Mouse (Mus musculus): ENCODE measurements at regions not wholly inside any gene's neighbourhood (a gene's known extent, or its start where the extent isn't known, plus 50 kb on each side); places are given as distances from the start of the nearest gene placed in this dataset.

- DNase-seq = peak; percentile 11
These were observed 204.4 kb downstream of the Adra2a start for GRCm38 (mm10) chr19:54248256-54248936.

- DNase-seq = no peak
These were observed 208.3 kb downstream of the Adra2a start for GRCm38 (mm10) chr19:54252145-54252664.

DNA sequence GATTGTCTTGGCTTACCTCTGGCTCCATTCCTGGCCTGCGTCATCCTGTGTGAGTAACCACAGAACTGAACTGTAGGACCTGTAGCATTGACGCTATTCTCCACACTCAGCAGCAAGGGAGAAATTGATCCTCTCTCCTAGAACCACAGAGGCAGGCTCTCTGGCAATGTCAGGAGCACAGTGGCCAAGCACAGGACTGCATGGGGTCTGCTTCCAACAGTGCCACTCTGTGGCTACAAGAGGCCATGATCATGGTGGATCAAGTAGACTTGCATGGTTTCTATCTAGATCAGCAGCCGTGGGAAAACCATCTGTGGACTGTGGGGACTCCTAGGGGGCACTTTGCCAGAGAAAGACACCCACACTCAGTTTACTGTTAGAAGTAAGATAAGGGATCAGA is 213.9 kb downstream of the Adra2a start:
- DNase-seq = no peak

GRCm38 (mm10) chr19:54259175-54259574 is 215.2 kb downstream of the Adra2a start:
- DNase-seq = no peak

- DNase-seq = no peak
These were observed 233.4 kb downstream of the Adra2a start for GRCm38 (mm10) chr19:54277368-54277767.

GRCm38 (mm10) chr19:54285481-54285880 is 241.5 kb downstream of the Adra2a start:
- DNase-seq = no peak

DNA sequence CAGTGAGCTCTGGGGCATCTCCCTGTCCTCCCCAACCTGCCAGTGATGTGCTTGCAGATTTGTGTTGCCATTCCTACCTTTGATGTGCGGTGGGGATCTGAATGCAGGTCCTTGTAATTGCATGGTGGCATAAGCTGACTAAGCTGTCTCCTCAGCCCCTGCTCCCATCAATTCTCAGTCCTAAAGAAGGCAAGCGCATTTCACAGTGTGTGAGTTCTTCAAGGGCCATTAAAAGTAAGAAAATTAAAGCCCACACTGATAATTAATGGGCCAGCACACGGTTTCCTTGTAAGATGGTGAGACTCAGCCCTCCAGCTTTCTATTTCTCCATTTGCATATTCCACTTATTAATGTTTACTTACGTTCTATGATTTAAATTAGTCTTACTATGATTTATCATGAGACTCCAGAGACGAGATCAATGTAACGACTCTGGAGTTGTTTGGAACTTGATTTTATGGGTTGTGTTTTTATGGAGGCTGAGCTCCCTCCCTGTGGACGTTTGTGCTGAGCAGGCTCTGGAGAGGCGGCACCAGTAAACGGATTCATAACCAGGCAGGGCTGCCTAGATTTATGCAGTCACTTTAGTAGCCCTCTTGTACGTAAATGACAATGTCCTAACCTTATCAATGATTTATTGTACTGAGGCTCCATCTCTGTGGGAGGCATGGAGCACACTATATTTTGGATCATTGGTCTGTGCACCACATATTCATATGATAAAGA is 253.9 kb downstream of the Adra2a start:
- DNase-seq = no peak

DNA sequence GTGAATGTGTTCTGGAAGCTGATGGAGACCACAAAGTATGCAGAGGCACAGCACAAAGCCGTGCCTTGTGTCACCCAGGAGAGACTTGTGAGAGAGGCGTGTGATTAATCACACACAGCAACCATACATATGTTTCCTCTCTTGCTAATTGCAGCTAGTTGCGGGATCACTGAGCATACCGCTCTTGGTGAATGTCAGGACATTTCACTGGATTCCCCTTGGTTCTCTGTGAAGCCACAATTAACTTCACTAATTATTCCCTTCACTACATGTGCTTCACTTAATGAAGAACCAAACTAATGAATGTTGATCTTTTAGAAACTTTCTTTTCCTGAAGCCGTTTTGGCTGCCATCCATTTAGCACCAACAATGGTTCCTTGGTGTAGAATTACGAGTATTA is 267.3 kb downstream of the Adra2a start:
- DNase-seq = no peak

DNA sequence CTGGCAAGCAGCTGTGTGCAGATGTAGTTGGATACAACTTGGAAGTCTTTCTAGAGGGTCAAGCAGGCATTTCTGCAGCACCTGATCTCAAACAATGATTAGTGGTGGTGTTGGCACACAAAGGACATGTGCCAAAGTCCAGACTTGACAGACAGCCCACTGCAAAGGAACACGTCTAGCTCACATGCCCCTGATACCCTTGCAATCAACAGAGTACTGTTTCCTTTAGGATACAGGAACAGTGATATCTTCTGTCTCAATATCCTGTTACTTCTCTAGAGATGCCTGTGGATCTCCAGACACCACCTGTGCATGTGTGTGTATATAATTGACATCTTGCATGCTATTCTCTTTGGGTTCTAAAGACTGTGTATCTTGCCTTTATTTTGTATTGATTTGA is 267.8 kb downstream of the Adra2a start:
- no peak for DNase-seq

GRCm38 (mm10) chr19:54323276-54323675 is 279.3 kb downstream of the Adra2a start:
- DNase-seq = no peak

DNA sequence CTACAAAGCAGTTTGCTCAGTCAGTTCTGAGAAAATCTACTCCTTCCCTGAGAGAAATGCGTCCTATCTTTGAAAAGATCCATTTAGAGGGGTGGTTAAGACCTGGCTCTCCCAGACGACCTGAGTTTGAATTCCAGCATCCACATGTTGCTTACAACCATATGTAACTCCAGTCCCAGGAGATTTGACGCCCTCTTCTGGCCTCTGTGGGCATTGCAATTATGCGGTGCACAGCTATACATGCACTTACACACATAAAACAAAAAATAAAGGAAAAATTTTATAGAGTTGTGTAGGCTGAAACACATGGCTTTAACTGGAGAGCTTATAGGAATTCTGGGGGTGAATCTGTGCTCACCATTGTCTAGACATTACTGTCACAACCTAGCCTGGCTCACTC is 281.0 kb downstream of the Adra2a start:
- DNase-seq = no peak

DNA sequence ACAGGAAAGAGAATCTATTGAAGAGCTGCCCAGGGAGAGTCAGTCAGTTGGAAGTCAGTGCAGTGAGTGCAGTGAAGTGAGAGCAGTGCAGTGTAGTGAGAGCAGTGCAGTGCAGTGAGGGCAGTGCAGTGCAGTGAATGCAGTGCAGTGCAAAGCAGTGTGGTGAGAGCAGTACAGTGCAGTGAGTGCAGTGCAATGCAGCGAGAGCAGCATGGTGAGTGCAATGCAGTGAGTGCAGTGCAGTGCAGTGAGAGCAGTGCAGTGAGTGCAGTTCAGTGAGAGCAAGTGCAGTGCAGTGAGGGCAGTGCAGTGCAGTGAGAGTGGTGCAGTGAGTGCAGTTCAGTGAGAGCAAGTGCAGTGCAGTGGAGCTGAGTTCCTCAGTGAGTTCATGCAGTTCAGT is 288.2 kb downstream of the Adra2a start:
- DNase-seq = no peak

DNA sequence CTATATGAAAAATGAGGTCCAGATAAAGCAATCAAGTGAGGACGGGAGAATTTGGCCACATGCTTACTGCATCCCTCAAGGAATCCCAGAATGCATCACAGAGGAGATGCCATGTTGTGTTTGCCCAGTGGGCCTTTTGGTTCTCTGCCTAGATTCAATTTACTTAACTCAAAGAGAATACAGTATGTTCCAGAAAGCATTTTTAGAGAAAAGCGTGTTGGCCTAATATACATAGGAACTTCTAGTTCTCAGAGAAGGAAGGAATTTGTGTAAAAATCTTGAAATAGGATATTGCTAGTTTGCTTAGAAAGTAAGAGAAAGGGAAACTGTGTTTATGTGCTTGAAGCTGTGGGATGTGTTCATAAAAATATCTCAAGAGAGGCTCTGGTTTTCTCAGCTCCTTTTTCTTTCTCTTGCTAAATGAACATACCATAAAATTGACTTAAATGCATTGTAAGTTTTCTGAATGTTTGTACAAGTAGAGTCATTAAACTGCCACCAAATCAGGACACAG is 296.9 kb downstream of the Adra2a start:
- no peak for DNase-seq

DNA sequence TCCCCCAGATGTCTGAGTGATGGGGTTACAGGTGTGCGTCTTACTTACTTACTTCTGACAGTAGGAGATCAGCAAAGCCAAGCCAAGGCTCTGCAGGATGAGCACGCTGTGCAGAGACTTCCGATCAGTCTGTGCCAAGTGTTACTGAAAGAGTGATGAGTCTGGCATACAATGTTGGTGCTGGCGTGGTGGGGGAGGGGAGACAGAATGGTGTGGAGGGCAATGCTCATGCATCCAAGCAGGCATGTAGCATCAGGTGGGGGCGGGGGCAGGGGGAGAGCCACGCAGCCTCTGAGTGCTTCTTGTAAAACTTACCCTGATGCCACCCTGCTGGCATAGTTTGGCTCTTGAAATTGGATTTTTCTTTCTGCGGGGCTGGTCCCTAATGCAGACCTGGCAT is 315.8 kb downstream of the Adra2a start:
- no peak for DNase-seq

DNA sequence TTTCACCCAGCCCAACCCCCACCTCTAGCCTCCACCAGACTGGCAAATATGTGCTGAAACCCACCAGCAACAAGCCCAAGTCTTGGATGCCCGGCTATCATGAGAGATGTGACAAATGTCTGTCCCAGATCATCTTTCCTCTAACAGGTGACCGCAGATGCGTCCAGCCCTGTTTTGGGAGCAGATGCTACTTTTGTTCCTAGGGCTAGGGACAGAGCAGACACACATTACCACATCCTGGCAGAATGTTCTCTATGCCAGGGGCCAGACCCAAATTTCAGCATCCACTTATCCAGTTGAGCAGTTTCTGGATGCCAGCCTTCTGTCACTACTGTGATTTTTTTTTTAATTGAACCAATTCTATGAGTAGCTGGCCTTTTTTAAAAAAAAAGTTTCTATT is 316.7 kb downstream of the Adra2a start:
- DNase-seq = no peak

GRCm38 (mm10) chr19:54385101-54385500 is 341.1 kb downstream of the Adra2a start:
- DNase-seq = no peak

DNA sequence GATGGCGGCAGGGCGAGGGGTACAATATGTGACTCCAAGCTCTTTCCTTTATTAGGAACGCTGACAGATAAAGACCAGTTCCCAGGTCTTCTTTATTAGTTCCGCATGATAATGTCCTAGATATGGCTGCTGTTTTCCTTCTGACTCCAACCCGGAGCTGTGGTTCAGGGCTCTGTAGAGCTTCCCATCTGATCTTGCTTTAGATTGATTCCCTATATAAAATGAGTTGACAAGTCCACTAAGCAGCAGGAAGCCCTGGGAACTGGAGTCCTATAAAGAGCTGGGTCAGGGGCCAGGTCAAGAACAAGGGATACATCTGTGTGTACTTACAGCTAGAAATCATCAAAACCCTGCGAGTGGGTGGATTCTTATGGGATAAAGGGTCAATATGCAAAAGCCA is 347.5 kb downstream of the Adra2a start:
- DNase-seq = no peak

- peak; percentile 4 for DNase-seq
These were observed 355.7 kb downstream of the Adra2a start for GRCm38 (mm10) chr19:54399651-54400050.

- DNase-seq = no peak
These were observed 364.0 kb downstream of the Adra2a start for GRCm38 (mm10) chr19:54407904-54408303.

GRCm38 (mm10) chr19:54429062-54429461 is 385.1 kb downstream of the Adra2a start:
- no peak for DNase-seq

GRCm38 (mm10) chr19:54440713-54441112 is 396.8 kb downstream of the Adra2a start:
- DNase-seq = no peak

- no peak for DNase-seq
These were observed 416.6 kb downstream of the Adra2a start for GRCm38 (mm10) chr19:54460426-54461170.

GRCm38 (mm10) chr19:54462480-54462879 is 418.5 kb downstream of the Adra2a start:
- no peak for DNase-seq
